Mouse (Mus musculus) lung, embryonic 16.5 days (tissue): Measurements from ENCODE around the gene Atxn3. TPM values are rescaled to one million over a fixed set of nuclear protein-coding genes. Genes with fewer than 3 reads are reported as not detected.

Source experiments
- ATAC-seq: fragments of 200-750 bp; cut with Nextera tagmentation; 2 replicates; pipeline ENCODE4 v1.8.0; 2017; ENCODE audit warnings: low read depth, mild to moderate bottlenecking, moderate library complexity
- H3K27ac ChIP-seq: fragments of 300-500 bp; sonication (generic); 2 replicates; pipeline ENCODE4 v1.5.1; 2014; ENCODE audit warnings: mild to moderate bottlenecking, control low read depth, low read length
- H3K27me3 ChIP-seq: fragments of 300-500 bp; sonication (generic); 2 replicates; pipeline ENCODE4 v1.6.1; 2014; ENCODE audit warnings: low read depth, low read length, mixed read lengths; ENCODE audit not compliant: control insufficient read depth, insufficient read depth
- H3K36me3 ChIP-seq: fragments of 300-500 bp; sonication (generic); 2 replicates; pipeline ENCODE4 v1.6.1; 2014; ENCODE audit warnings: low read length; ENCODE audit not compliant: control insufficient read depth, insufficient read depth
- H3K4me1 ChIP-seq: fragments of 300-500 bp; sonication (generic); replicated peaks from 2 replicates; pipeline ENCODE4 v1.6.1; 2014; ENCODE audit warnings: low read length, mixed read lengths; ENCODE audit not compliant: control insufficient read depth, insufficient read depth
- H3K4me2 ChIP-seq: fragments of 300-500 bp; sonication (generic); 2 replicates; pipeline ENCODE4 v1.6.1; 2014; ENCODE audit warnings: low read depth, low read length, control low read depth
- H3K4me3 ChIP-seq: fragments of 300-500 bp; sonication (generic); 2 replicates; pipeline ENCODE4 v1.5.1; 2014; ENCODE audit warnings: mild to moderate bottlenecking, low read length, control low read depth
- H3K9ac ChIP-seq: fragments of 300-500 bp; sonication (generic); 2 replicates; pipeline ENCODE4 v1.6.1; 2014; ENCODE audit warnings: low read length, control low read depth
- H3K9me3 ChIP-seq: fragments of 300-500 bp; sonication (generic); 2 replicates; pipeline ENCODE4 v1.6.1; 2016; ENCODE audit warnings: low read length; ENCODE audit not compliant: control insufficient read depth
- WGBS: fragments of 180-500 bp; shearing (Covaris S2); extraction: QIAGEN DNeasy Blood & Tissue Kit; methylation state at CpG from one replicate; pipeline ENCODE4 v1.1.7; 2014; 5-methylcytosine and 5-hydroxymethylcytosine counted together
- polyA plus RNA-seq: library from polyadenylated mRNA; unstranded; fragments of >200 nt; fragmentation: Nextera tagmentation; extraction: Ambion mirVana; gene quantifications from 2 replicates; pipeline ENCODE4 v1.2.1, GENCODE M21; 2015

Atxn3 gene
- polyA plus RNA-seq, 1 experiment from 2014 or later = 15.7 TPM

DNA sequence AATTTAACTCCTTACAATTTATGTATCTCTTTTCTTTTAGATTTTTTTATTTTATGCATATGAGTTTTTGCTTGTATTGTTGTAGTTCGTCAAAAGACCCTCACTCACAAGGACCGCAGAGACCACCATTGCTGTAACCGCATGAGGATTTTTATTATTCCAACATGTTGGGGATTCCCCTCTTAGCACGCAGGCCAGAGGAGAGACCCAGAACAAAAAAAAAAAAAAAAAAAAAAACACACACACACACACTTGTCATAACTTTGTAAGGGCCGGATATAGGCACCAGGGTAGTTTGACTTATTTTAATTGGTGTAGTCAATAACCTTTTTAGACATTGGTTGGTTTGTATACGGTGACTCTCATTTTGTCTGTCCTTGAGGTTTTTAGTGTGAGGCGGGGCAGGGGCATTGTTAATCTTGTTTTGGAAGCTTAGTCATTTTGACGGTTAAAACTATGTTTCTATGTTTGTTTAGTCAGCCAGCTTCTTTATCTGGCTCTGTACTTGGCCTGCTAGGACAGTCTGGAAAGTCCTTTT is 21.2 kb upstream of the Atxn3 start:
- no peak overlapping the region for H3K4me2 ChIP-seq
- peaks cover 17% of the 10 kb centered on the region for H3K4me1 ChIP-seq
- WGBS = 85% methylated on average over 8 of the region's 8 CpGs
- H3K27me3 ChIP-seq = no peaks in the 10 kb centered on the region
- H3K9ac ChIP-seq = no peak overlapping the region
- peaks cover 18% of the 10 kb centered on the region for H3K36me3 ChIP-seq
- H3K4me3 ChIP-seq = no peak overlapping the region
- ATAC-seq = no peak
- no peak overlapping the region for H3K27ac ChIP-seq
- H3K9me3 ChIP-seq = no peaks in the 10 kb centered on the region

DNA sequence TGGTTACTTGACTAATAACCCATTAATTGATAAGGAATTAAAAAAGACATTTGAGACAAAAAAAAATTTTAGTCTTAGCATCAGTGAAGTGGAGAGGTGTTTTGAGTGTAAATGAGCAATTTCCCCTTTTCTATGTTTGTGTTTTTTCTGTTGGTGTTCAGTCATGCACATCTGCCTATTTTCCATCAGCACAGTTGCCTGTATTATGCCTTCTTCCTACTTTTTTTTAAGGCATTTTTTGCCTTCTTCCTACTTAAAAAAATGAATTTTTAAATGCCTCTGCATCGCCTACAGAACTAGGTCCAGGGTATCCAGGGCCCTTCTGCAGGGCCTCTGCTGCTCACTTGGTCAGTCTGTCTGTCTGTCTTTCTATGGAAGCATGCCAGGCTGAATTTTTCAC is 20.5 kb upstream of the Atxn3 start:
- H3K4me2 ChIP-seq = no peak overlapping the region
- no peak overlapping the region for H3K27ac ChIP-seq
- H3K9me3 ChIP-seq = no peaks in the 10 kb centered on the region
- H3K36me3 ChIP-seq = peaks cover 12% of the 10 kb centered on the region; the same call in 1 of the 2 replicates
- peaks cover 17% of the 10 kb centered on the region for H3K4me1 ChIP-seq
- no peak for ATAC-seq
- no peak overlapping the region for H3K9ac ChIP-seq
- no peak overlapping the region for H3K4me3 ChIP-seq
- WGBS = 90% methylated on average over 1 of the region's 1 CpGs
- no peaks in the 10 kb centered on the region for H3K27me3 ChIP-seq

DNA sequence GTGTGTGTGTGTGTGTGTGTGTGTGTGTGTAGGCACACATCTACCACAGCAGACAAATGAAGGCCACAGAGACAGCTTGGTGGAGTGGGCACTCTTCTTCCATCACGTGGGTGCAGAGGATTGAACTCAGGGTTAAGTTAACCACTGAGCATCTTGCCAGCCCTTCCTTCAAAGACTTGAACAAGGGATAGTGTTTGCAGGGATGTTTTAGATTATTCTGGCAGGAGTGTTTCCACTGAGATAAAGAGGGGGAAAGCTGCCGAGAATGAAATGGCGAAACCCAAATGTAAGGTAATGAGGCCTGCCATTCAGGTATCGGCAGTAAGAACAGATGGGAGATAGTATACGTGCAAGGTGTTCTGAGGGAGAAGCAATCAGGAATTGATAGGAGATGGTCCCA is 20.1 kb upstream of the Atxn3 start:
- H3K4me1 ChIP-seq = peaks cover 17% of the 10 kb centered on the region
- H3K9me3 ChIP-seq = no peaks in the 10 kb centered on the region
- no peaks in the 10 kb centered on the region for H3K27me3 ChIP-seq
- ATAC-seq = no peak
- no peak overlapping the region for H3K9ac ChIP-seq
- H3K4me2 ChIP-seq = no peak overlapping the region
- 80% methylated on average over 5 of the region's 5 CpGs for WGBS
- no peak overlapping the region for H3K27ac ChIP-seq
- H3K4me3 ChIP-seq = no peak overlapping the region
- peaks cover 9% of the 10 kb centered on the region; the same call in 1 of the 2 replicates for H3K36me3 ChIP-seq

DNA sequence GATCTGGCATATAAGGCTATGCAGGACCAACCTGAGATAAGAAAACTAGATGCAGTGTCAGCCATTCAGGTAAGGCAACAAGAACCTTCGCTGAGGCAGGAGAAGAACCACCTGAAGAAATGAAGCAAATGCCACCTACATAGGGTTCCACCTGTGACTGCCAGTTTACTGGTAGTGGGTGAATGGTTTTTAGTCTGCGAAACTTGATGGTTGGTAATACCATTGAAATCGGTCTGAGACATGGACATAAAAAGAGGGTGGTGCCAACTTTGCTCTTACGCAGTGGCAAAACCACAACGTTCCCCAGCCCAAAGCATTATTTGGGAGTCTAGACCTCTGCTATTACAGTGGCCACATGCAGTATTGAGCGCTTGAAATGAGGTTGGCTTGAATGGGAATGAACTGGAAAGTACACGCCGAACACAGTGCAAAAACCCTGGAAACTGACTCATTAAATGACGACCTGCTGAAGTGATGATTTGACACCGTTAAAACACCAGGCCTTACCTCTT is 19.4 kb upstream of the Atxn3 start:
- Histone ChIP-seq H3K27ac (no peak overlapping the region), H3K4me3 (no peak overlapping the region; the same call in 1 of the 2 replicates), H3K4me2 (peak overlapping the region; percentile 88), H3K27me3 (no peaks in the 10 kb centered on the region), H3K36me3 (peaks cover 3% of the 10 kb centered on the region; the same call in 1 of the 2 replicates), H3K4me1 (peaks cover 17% of the 10 kb centered on the region), H3K9ac (peak overlapping the region; percentile 91), H3K9me3 (no peaks in the 10 kb centered on the region)
- WGBS = 91% methylated on average over 10 of the region's 10 CpGs
- ATAC-seq = no peak

DNA sequence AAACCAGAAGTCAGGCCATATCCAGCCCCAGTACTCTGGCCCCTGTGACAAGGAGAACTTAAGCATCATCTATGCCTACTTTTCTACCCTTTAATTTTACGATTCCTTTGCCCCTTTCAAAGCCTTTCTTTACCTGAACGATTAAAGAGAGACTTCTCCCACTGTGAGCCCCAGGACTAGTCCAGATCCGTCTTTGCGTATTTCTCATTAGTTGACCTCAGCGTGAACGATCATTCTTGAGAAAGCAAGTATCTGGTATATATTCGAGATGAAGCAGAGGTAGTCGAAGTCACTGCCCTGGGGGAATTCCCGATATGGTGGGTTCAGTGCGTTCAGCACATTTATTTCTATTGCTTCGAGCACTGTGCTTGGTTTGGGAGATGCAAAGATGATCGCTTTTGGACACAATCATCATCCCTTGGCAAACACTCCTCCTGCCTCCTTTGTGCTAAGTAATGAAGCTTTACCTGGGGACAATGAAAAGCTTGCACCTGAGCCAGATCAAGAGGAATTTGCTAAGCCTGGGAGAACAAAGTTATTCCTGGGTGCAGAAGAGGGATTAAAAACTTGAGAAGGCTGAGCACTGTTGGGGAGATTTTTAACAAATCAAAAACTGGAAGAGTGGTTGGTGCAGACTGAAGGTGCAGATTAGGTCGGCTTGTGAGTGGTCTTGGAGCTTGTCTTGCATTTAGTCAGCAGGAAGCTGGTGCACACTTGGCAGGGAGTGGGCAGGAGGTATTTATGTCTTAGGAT is 18.8 kb upstream of the Atxn3 start:
- 16% methylated on average over 13 of the region's 13 CpGs for WGBS
- Histone ChIP-seq H3K27me3 (no peaks in the 10 kb centered on the region), H3K27ac (peak overlapping the region; percentile 95), H3K4me3 (peak overlapping the region; percentile 91), H3K36me3 (peaks cover under 1% of the 10 kb centered on the region; the same call in 1 of the 2 replicates), H3K9me3 (no peaks in the 10 kb centered on the region), H3K4me1 (peaks cover 17% of the 10 kb centered on the region), H3K4me2 (peak overlapping the region; percentile 88), H3K9ac (peak overlapping the region; percentile 91)
- no peak for ATAC-seq

DNA sequence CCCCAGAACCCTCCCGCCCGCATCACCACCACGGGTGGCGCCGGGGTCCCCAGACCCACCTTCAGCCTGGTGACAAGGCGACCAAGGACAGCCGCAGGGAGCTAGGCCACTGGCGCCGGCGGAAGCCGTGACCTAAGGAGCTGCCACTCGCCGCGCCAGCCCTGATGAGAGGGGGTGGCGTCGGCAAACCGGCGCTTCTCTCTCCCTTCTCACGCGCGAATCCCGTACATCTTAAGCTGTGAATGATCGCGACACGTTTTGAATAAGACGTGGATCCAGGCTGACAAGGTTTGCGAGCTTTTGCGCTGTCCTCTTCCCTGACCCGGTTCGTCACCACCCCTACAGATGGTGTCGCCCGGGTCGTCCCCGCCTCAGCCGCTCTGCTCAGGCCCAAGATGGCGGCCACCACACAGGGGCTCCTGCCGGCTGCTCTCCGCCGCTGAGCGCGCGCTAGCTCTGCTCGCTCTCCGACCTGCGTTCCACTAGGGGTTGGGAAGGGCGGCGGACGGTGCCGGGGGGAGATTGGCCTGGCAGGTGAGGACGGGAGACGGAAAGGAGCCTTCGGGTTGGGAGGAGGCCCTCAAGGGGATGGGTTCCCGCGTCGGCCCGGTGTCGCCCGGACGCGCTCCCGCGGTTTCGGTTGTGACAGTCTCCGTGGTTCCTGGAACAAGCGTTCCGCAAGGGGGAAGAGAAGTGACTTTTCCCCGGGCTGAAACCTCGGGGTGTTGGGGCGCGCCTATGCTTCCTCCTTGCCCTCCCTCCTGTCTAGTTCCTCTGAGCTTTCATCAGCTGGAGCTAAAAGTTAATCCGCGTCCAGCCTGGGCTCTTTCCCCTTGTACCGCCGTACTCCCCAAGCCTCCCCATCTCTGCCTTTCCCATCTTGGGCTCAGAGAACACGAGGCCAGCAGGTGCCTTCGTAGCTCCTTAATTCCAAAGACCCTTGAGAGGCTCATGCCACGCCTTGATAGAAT is 17.8 kb upstream of the Atxn3 start, which contains the start of gene Cpsf2:
Gene Cpsf2, plus strand, starts transcription at position 388 of the 971 bp plus-strand sequence.
- ATAC-seq = peak; percentile 98
- peaks cover 17% of the 10 kb centered on the region for H3K4me1 ChIP-seq
- no peaks in the 10 kb centered on the region for H3K36me3 ChIP-seq
- H3K9ac ChIP-seq = peak within 1 kb of the TSS; percentile 91
- H3K4me2 ChIP-seq = peak within 1 kb of the TSS; percentile 88
- H3K4me3 ChIP-seq = peak within 1 kb of the TSS; percentile 91
- H3K27me3 ChIP-seq = no peaks in the 10 kb centered on the region
- H3K9me3 ChIP-seq = no peaks in the 10 kb centered on the region
- peak within 1 kb of the TSS; percentile 95 for H3K27ac ChIP-seq
- WGBS = under 1% methylated on average over 75 of the region's 77 CpGs

DNA sequence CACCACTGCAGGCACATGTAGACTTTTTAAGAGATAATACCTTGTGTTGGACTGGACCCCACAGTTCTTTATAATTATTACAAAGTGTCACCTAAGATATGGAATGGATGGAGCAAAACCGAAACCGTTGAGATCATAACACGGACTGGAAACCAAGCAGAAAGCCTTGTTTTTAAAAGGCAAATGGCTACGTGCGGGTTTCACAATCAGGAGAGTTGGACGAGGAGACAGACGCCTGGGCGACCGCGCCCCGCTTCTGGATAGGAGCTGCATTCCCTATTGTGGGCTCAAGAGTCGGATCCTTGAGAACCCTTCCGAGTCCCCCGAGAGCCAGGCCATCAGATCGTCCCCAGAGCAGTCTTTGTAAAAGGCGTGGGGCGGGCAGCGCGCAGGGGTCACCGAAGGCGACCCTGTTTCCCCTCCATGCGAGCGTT is 17.1 kb upstream of the Atxn3 start:
- H3K4me1 ChIP-seq = peaks cover 17% of the 10 kb centered on the region
- ATAC-seq = peak; percentile 61

DNA sequence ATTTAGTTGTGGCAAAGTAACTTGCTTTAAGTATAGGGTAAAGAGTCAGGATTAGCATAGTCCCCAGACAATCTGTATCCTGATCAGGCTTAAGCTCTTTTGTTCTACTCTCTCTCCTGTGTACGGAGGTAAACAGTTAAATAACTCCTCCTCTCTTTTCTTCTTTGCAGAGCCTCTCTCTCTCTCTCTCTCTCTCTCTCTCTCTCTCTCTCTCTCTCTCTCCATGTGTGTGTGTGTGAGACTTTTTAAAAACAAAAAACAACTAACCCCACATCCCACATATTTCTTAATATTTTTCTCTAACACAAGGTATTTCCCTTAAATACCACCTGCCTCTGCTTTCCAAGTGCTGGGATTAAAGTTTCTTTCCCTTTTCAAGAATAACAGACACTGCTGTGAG is 16.5 kb upstream of the Atxn3 start:
- Histone ChIP-seq H3K36me3 (no peaks in the 10 kb centered on the region), H3K27me3 (no peaks in the 10 kb centered on the region), H3K4me1 (peaks cover 17% of the 10 kb centered on the region), H3K4me3 (peak overlapping the region; percentile 91), H3K9me3 (no peaks in the 10 kb centered on the region), H3K9ac (peak overlapping the region; percentile 91), H3K27ac (no peak overlapping the region), H3K4me2 (peak overlapping the region; percentile 88)
- ATAC-seq = no peak
- 17% methylated on average over 1 of the region's 1 CpGs for WGBS

More for the DNA sequence above, 17.1 kb upstream of the Atxn3 start:
- Histone ChIP-seq H3K4me2 (peak overlapping the region; percentile 88), H3K36me3 (no peaks in the 10 kb centered on the region), H3K9me3 (no peaks in the 10 kb centered on the region), H3K9ac (peak overlapping the region; percentile 91), H3K4me3 (peak overlapping the region; percentile 91), H3K27me3 (no peaks in the 10 kb centered on the region), H3K27ac (peak overlapping the region; percentile 95)
- WGBS = under 1% methylated on average over 23 of the region's 23 CpGs
